Mouse (Mus musculus): ENCODE measurements around the gene Ehbp1. TPM values are rescaled to one million over a fixed set of nuclear protein-coding genes. Genes with fewer than 3 reads are reported as not detected.
A peak's percentile ranks its signal among the peaks of the same experiment; 100 is the strongest.

Ehbp1 gene
- polyA plus RNA-seq, 1 experiment from 2014 or later, result 12.6 TPM

DNA sequence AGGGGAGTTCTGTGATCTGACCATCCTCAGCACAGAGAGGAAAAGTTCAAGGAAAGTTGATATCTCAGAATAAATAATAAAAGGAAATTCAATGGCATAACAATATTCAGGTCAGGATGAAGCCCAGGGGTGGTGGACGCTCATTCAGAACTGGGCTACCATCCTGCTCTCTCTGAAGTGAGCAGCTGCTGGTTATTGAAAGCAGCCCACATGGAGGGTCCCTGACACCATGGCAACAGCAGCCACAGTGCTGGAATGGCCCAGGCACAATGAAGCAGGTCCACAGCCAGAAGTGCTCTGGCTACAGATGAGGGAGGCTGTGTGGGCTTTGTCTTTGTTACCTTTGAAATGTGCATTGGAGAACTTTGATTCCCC is 6.4 kb upstream of the Ehbp1 start:
- H3K36me3 ChIP-seq, result no peaks in the 10 kb centered on the region
- 19% methylated on average over 1 of the region's 1 CpGs for WGBS
- no peak overlapping the region for H3K9ac ChIP-seq
- no peaks in the 10 kb centered on the region for H3K27me3 ChIP-seq
- ATAC-seq (ENCODE audit: insufficient number of reproducible peaks, insufficient read depth, low FRiP score, low TSS enrichment), result peak; percentile 82; the same call in 1 of the 2 replicates
- no peak overlapping the region for H3K4me2 ChIP-seq (replicated peaks)
- H3K4me3 ChIP-seq, result no peak overlapping the region
- no peaks in the 10 kb centered on the region for H3K9me3 ChIP-seq
- H3K4me1 ChIP-seq, result peaks cover 25% of the 10 kb centered on the region
- H3K27ac ChIP-seq, result peak overlapping the region; percentile 82

DNA sequence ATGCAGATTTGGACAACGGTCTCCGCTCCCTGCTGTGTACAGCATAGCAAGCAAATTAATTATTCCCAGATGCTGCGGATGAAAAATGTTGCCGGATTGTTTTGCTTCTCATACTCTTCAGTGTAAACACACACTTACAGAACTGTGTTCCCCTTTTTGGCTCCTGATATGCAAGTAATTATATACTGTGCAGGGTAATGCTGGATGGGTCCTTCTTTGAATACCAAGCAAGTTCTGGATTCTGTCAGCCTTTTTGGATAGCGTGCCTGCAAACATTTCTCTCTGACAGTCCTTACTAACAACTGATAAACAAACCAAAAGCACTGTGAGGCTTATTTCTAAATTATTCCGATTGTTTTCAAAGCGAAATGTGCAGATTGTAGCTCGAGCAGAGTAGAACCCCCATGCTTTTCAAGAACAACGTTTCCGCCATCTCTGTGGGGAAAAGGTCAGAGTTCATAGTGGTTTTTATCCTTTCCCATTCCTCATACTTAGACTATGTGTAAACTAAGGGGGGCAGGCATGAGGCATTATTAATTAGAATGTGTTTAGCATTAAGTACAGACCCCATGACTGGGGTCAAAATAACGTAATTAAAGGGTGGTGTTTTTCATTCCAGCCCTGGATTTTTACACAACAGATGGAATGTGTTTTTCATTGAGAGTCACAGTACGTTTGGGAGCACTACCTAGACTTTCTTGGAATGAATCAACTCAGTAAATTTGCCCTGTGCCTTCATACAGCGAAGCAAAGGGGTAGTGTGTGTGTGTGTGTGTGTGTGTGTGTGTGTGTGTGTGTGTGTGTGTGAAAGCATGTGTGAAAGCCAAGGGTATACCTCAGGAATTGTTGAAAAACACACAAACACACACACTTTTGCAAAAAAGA is 5.8 kb upstream of the Ehbp1 start:
- Histone ChIP-seq H3K9ac (no peak overlapping the region), H3K9me3 (no peaks in the 10 kb centered on the region), H3K4me2 (replicated peaks) (no peak overlapping the region), H3K27ac (peak overlapping the region; percentile 82), H3K4me3 (no peak overlapping the region), H3K4me1 (peaks cover 26% of the 10 kb centered on the region), H3K27me3 (no peaks in the 10 kb centered on the region), H3K36me3 (no peaks in the 10 kb centered on the region)
- peak; percentile 38; the same call in 1 of the 2 replicates for ATAC-seq (ENCODE audit: insufficient number of reproducible peaks, insufficient read depth, low FRiP score, low TSS enrichment)
- WGBS, result 20% methylated on average over 13 of the region's 13 CpGs

DNA sequence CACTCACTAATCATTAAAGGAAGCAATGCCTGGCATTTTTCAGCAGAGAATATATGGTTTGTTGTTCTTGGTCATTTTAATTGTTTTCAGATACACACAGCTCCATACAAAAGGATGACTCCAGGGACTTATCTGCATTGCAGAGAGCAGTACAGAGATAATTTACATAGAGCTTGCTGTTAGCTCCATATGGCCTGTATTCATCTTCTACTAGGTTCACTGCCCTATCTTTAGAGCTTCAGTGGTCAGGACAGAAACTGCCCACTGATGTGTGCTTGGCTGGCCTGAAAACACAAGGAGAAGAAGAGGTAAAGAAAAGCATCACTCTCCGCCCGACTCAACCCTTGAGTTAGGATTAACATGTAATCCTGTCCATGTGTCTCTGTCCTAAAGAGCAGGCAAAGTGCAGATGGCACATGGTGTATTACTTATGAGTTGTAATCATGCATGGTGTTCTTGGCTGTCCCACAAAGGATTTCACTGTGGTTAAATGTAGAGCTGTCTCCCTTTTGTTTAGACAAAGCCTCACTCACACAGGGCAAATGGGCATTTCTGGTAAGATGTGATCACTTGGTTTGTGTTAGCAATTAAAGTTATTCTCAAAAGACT is 14.7 kb downstream of the Ehbp1 start:
- 72% methylated on average over 2 of the region's 2 CpGs for WGBS
- no peak overlapping the region for H3K4me3 ChIP-seq
- H3K9me3 ChIP-seq, result no peaks in the 10 kb centered on the region
- no peak for ATAC-seq (ENCODE audit: insufficient number of reproducible peaks, insufficient read depth, low FRiP score, low TSS enrichment)
- no peaks in the 10 kb centered on the region for H3K36me3 ChIP-seq
- no peak overlapping the region for H3K27ac ChIP-seq
- H3K9ac ChIP-seq, result no peak overlapping the region
- no peak overlapping the region for H3K4me2 ChIP-seq (replicated peaks)
- no peaks in the 10 kb centered on the region for H3K4me1 ChIP-seq
- no peaks in the 10 kb centered on the region for H3K27me3 ChIP-seq

DNA sequence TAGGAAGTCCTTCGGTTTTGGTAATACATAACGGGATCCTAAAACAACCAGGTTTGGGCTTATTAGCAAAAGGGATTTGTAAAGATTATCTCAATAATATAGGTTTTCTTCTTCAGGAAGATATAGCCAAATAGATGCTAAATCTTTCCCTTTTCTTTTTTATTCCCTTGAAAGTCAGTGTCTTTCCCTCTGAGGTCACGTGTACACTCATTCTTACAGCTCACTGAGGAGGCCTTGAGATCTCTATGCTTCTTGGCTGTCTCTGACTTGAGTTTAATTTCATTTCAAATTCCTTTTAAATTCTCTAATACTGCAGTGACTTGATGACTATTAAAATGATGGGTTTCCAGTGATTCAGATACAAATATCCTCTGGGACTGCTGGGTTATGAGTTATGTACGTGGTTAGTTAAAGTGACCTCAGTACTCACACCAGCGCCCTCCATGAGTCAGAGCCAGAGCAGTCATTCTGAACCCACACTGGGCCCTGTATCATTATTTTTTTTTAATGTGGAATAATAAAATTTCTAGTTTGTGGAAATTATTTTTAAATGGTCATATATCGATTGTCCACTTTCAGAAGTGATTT is 24.2 kb downstream of the Ehbp1 start:
- H3K4me2 ChIP-seq (replicated peaks), result no peak overlapping the region
- H3K9me3 ChIP-seq, result no peaks in the 10 kb centered on the region
- H3K4me1 ChIP-seq, result no peaks in the 10 kb centered on the region
- H3K27me3 ChIP-seq, result no peaks in the 10 kb centered on the region
- H3K27ac ChIP-seq, result no peak overlapping the region
- ATAC-seq (ENCODE audit: insufficient number of reproducible peaks, insufficient read depth, low FRiP score, low TSS enrichment), result no peak
- no peaks in the 10 kb centered on the region for H3K36me3 ChIP-seq
- 85% methylated on average over 6 of the region's 6 CpGs for WGBS
- no peak overlapping the region for H3K4me3 ChIP-seq
- H3K9ac ChIP-seq, result no peak overlapping the region

DNA sequence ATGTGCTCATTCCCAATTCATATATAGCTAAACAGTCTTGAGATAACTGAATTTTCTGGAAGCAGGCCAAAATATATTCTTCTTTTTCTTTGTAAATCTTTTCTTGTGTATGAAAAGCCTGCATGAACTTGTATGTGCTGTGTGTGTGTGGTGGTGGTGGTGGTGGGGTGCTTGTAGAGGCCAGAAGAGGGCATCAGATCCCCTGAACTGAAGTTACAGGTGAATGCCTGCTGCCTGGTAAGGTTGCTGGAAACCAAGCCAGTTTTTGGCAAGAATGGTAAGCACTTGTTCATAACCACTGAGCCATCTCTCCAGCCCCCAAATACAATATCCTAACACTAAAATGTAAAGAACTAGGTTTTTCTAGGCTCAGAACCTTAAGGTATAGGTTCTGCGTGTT is 26.3 kb downstream of the Ehbp1 start:
- H3K4me1 ChIP-seq, result no peaks in the 10 kb centered on the region
- H3K9me3 ChIP-seq, result no peaks in the 10 kb centered on the region
- no peak overlapping the region for H3K27ac ChIP-seq
- H3K27me3 ChIP-seq, result no peaks in the 10 kb centered on the region
- H3K4me3 ChIP-seq, result no peak overlapping the region
- 83% methylated on average over 1 of the region's 1 CpGs for WGBS
- H3K4me2 ChIP-seq (replicated peaks), result no peak overlapping the region
- no peak for ATAC-seq (ENCODE audit: insufficient number of reproducible peaks, insufficient read depth, low FRiP score, low TSS enrichment)
- no peak overlapping the region for H3K9ac ChIP-seq
- no peaks in the 10 kb centered on the region for H3K36me3 ChIP-seq

DNA sequence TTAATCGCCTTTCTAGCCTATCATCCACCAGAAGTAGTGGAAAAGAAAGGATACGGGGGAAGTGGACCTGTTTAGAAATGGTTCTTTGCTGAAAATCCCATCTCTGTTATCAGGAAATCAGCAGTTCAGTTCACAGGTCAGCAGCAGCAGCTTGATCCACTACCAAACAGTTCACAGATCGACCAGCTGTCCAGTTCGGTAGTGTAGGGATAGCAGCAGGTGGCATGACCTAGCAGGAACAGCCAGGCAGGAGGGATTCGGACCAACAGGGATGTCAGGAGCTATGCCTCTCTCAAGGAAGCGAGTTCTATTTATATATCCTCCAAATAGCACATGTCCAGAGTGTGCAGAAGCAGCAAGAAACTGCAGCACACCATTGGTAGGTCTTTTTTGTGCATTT is 40.9 kb downstream of the Ehbp1 start:
- no peak overlapping the region for H3K4me2 ChIP-seq (replicated peaks)
- H3K4me3 ChIP-seq, result no peak overlapping the region
- ATAC-seq (ENCODE audit: insufficient number of reproducible peaks, insufficient read depth, low FRiP score, low TSS enrichment), result no peak
- no peaks in the 10 kb centered on the region for H3K27me3 ChIP-seq
- H3K9me3 ChIP-seq, result no peaks in the 10 kb centered on the region
- H3K36me3 ChIP-seq, result no peaks in the 10 kb centered on the region
- no peak overlapping the region for H3K27ac ChIP-seq
- H3K4me1 ChIP-seq, result no peaks in the 10 kb centered on the region
- WGBS, result 70% methylated on average over 6 of the region's 6 CpGs
- no peak overlapping the region for H3K9ac ChIP-seq

DNA sequence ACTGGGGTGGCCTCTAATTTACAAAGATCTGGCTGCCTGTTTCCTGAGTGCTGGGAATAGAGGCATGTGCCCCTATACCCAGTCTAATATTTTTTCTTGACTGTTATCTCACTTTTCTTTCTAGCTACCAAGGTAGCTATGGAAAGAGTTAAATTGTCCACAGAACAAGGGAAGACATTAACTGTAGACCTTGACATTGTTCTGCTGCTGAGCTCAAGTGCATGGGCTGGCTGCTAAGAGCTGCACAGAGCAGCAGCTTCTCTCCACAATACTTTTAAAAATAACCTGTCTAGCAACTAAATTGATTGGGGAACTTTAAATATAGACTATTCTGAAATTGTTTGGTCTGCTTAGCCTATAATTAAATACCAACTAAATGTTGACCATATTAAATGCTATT is 52.9 kb downstream of the Ehbp1 start:
- no peaks in the 10 kb centered on the region for H3K9me3 ChIP-seq
- H3K4me3 ChIP-seq, result no peak overlapping the region
- no peaks in the 10 kb centered on the region for H3K27me3 ChIP-seq
- no peak overlapping the region for H3K4me2 ChIP-seq (replicated peaks)
- no peaks in the 10 kb centered on the region for H3K36me3 ChIP-seq
- no peak overlapping the region for H3K9ac ChIP-seq
- H3K27ac ChIP-seq, result no peak overlapping the region
- peaks cover 18% of the 10 kb centered on the region for H3K4me1 ChIP-seq
- no peak for ATAC-seq (ENCODE audit: insufficient number of reproducible peaks, insufficient read depth, low FRiP score, low TSS enrichment)

DNA sequence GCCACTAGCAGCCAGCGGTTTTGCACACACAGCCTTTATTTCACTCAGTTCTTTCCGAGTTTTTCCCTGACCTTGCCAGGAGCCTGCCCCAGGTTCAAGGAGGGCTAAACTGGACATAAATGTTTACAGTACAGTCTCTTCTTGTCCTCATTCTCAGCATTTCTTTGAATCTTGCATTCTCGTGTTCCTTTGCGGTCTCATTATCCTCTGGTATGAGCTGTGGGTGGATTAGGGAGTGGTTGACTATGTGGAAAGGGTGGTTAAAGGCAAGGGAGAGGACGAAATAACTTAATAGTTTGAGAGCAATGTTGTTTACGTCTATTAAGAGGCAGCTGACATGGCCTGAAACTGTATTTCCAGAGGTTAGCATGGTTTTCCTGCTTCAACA is 54.6 kb downstream of the Ehbp1 start:
- Histone ChIP-seq H3K4me1 (peaks cover 22% of the 10 kb centered on the region), H3K4me2 (replicated peaks) (peak overlapping the region; percentile 56), H3K4me3 (peak overlapping the region; percentile 77), H3K36me3 (peaks cover 2% of the 10 kb centered on the region; the same call in 1 of the 2 replicates), H3K9ac (peak overlapping the region; percentile 50), H3K27ac (peak overlapping the region; percentile 85), H3K27me3 (no peaks in the 10 kb centered on the region), H3K9me3 (no peaks in the 10 kb centered on the region)
- 2% methylated on average over 6 of the region's 6 CpGs for WGBS
- ATAC-seq (ENCODE audit: insufficient number of reproducible peaks, insufficient read depth, low FRiP score, low TSS enrichment), result no peak

DNA sequence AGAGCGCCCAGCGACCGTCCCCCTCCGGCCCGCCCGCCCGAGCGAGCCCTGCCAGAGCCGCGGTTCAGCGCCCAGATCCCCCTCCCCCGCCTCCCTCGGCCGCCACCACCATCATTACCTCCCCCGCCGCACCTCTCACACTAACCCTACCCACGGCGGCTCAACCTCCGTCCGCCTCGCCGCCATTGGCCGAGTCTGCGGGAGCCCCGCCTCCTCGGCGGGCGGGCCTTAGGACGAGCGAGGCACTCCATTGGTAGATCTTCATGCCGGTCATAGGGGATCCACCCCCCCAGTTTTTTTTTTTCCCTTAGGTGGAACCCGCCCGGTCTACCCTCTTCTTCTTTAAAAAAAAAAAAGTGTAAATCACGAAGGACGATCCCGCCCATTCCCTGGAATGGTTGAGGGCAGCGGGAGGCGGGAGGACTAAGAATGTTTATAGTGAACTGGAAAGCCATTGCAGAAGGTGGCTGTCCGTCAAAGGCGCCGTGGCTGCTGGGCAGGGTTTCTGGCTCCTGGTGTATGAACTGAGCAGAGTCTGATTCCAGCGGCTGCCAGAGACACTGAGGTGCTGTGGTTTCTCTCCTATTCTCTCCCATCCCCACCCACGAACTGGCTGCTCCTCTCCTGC is 55.1 kb downstream of the Ehbp1 start:
- H3K36me3 ChIP-seq, result peaks cover 6% of the 10 kb centered on the region
- H3K4me3 ChIP-seq, result peak overlapping the region; percentile 77
- ATAC-seq (ENCODE audit: insufficient number of reproducible peaks, insufficient read depth, low FRiP score, low TSS enrichment), result peak; percentile 100
- H3K27ac ChIP-seq, result peak overlapping the region; percentile 85
- peak overlapping the region; percentile 73 for H3K4me2 ChIP-seq (replicated peaks)
- H3K9me3 ChIP-seq, result no peaks in the 10 kb centered on the region
- H3K4me1 ChIP-seq, result peaks cover 22% of the 10 kb centered on the region
- H3K9ac ChIP-seq, result peak overlapping the region; percentile 82
- 1% methylated on average over 37 of the region's 43 CpGs for WGBS
- no peaks in the 10 kb centered on the region for H3K27me3 ChIP-seq

DNA sequence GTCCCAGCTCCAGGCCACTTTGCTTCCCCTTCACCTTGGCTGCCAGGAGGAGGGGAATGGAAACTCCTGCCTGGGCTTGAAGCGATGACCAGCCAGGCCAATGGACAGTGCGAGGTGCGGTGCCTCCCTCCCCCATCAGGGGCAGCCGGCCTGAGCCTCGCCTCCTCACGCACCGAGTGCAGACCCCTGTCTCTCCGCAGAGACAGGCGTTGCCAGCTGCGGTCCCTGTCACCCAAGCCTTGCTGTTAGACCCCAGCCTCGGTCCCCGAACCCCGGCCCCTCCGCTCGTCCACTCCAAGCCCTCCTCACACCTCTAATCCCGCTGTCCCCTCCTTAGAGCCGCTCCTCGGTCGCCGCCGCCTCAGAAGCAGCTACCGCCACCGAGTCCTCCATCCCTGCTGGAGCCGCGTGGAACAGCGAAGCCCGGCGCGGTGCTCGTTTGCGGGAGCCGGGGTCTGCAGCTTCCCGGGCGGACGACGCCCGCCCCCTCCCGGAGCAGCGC is 55.7 kb downstream of the Ehbp1 start:
- peaks cover 22% of the 10 kb centered on the region for H3K4me1 ChIP-seq
- H3K4me2 ChIP-seq (replicated peaks), result peak overlapping the region; percentile 73
- peak; percentile 69 for ATAC-seq (ENCODE audit: insufficient number of reproducible peaks, insufficient read depth, low FRiP score, low TSS enrichment)
- H3K4me3 ChIP-seq, result peak overlapping the region; percentile 77
- no peaks in the 10 kb centered on the region for H3K9me3 ChIP-seq
- H3K36me3 ChIP-seq, result peaks cover 11% of the 10 kb centered on the region
- no peaks in the 10 kb centered on the region for H3K27me3 ChIP-seq
- peak overlapping the region; percentile 82 for H3K9ac ChIP-seq
- H3K27ac ChIP-seq, result peak overlapping the region; percentile 84
- WGBS, result under 1% methylated on average over 38 of the region's 39 CpGs

DNA sequence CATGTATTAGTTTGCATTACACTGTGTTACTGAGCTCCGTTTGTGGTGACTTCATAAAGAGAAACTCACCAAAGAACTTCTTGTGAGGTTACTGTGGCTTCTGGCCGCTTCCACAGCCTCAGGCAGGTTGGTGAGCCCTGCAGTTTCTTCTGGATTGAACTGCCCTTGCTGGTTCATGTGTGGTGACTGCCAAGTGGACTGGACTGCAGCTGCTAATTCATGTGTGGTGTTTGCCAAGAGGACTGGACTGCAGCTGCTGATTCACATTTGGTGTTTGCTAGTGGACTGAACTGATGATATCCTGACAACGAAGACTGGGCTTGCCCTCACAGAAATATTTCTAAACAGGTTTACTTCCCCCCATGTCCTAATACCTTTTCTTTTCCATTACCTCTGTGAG is 65.4 kb downstream of the Ehbp1 start:
- Histone ChIP-seq H3K9ac (no peak overlapping the region), H3K4me2 (replicated peaks) (no peak overlapping the region), H3K4me1 (no peaks in the 10 kb centered on the region), H3K4me3 (no peak overlapping the region), H3K36me3 (peaks cover 19% of the 10 kb centered on the region), H3K27me3 (no peaks in the 10 kb centered on the region), H3K27ac (no peak overlapping the region), H3K9me3 (no peaks in the 10 kb centered on the region)
- ATAC-seq (ENCODE audit: insufficient number of reproducible peaks, insufficient read depth, low FRiP score, low TSS enrichment), result no peak
- 92% methylated on average over 3 of the region's 3 CpGs for WGBS
